Mouse (Mus musculus): ENCODE measurements around the gene Ikzf1. TPM values are rescaled to one million over a fixed set of nuclear protein-coding genes. Genes with fewer than 3 reads are reported as not detected.

The Ikzf1 gene
- total RNA-seq, 2 experiments from 2014 or later: 1.9 to 2.9 TPM

- no peak for DNase-seq (ENCODE audit: low spot score in 2 of 2)
Observed at GRCm38 (mm10) chr11:11717606-11718167, 32.9 kb downstream of the Ikzf1 start.

- DNase-seq (ENCODE audit: low spot score in 2 of 2): no peak
Observed at GRCm38 (mm10) chr11:11719748-11720147, 34.9 kb downstream of the Ikzf1 start.

- DNase-seq (ENCODE audit: low spot score in 2 of 2): no peak
Observed at GRCm38 (mm10) chr11:11725252-11725875, 40.6 kb downstream of the Ikzf1 start.

- DNase-seq (ENCODE audit: low spot score in 2 of 2): no peak
Observed at GRCm38 (mm10) chr11:11725876-11726525, 41.2 kb downstream of the Ikzf1 start.

GRCm38 (mm10) chr11:11726807-11727276 lies 42.0 kb downstream of the Ikzf1 start:
- DNase-seq (ENCODE audit: low spot score in 2 of 2): no peak

GRCm38 (mm10) chr11:11727936-11728556 lies 43.2 kb downstream of the Ikzf1 start:
- no peak for DNase-seq (ENCODE audit: low spot score in 2 of 2)

- DNase-seq (ENCODE audit: low spot score in 2 of 2): no peak
Observed at GRCm38 (mm10) chr11:11729216-11729615, 44.4 kb downstream of the Ikzf1 start.

- no peak for DNase-seq (ENCODE audit: low spot score in 2 of 2)
Observed at GRCm38 (mm10) chr11:11730062-11730461, 45.3 kb downstream of the Ikzf1 start.

- DNase-seq (ENCODE audit: low spot score in 2 of 2): no peak
Observed at GRCm38 (mm10) chr11:11731727-11732126, 46.9 kb downstream of the Ikzf1 start.

GRCm38 (mm10) chr11:11732972-11733770 lies 48.4 kb downstream of the Ikzf1 start:
- DNase-seq (ENCODE audit: low spot score in 2 of 2): no peak

GRCm38 (mm10) chr11:11735155-11735554 lies 50.4 kb downstream of the Ikzf1 start:
- DNase-seq (ENCODE audit: low spot score in 2 of 2): no peak

- no peak for DNase-seq (ENCODE audit: low spot score in 2 of 2)
Observed at GRCm38 (mm10) chr11:11736948-11737347, 52.1 kb downstream of the Ikzf1 start.

GRCm38 (mm10) chr11:11737562-11737961 lies 52.8 kb downstream of the Ikzf1 start:
- DNase-seq (ENCODE audit: low spot score in 2 of 2): no peak

GRCm38 (mm10) chr11:11739054-11739453 lies 54.3 kb downstream of the Ikzf1 start:
- no peak for DNase-seq (ENCODE audit: low spot score in 2 of 2)

- no peak for DNase-seq (ENCODE audit: low spot score in 2 of 2)
Observed at GRCm38 (mm10) chr11:11740603-11741002, 55.8 kb downstream of the Ikzf1 start.

GRCm38 (mm10) chr11:11741574-11741973 lies 56.8 kb downstream of the Ikzf1 start:
- DNase-seq (ENCODE audit: low spot score in 2 of 2): no peak

- no peak for DNase-seq (ENCODE audit: low spot score in 2 of 2)
Observed at GRCm38 (mm10) chr11:11742626-11743025, 57.8 kb downstream of the Ikzf1 start.

- DNase-seq (ENCODE audit: low spot score in 2 of 2): no peak
Observed at GRCm38 (mm10) chr11:11744222-11744621, 59.4 kb downstream of the Ikzf1 start.

- no peak for DNase-seq (ENCODE audit: low spot score in 2 of 2)
Observed at GRCm38 (mm10) chr11:11751091-11751490, 66.3 kb downstream of the Ikzf1 start.

GRCm38 (mm10) chr11:11752859-11753258 lies 68.1 kb downstream of the Ikzf1 start:
- DNase-seq (ENCODE audit: low spot score in 2 of 2): no peak

GRCm38 (mm10) chr11:11758121-11758520 lies 73.3 kb downstream of the Ikzf1 start:
- no peak for DNase-seq (ENCODE audit: low spot score in 2 of 2)
